Mouse (Mus musculus) embryonic facial prominence, embryonic 14.5 days (tissue): Measurements from ENCODE around the gene Fbxo27. TPM values are rescaled to one million over a fixed set of nuclear protein-coding genes. Genes with fewer than 3 reads are reported as not detected.

Source experiments
- ATAC-seq: fragments of 200-750 bp; cut with Nextera tagmentation; 2 replicates; pipeline ENCODE4 v1.8.0; 2017; ENCODE audit warnings: low read depth, moderate number of reproducible peaks, moderate TSS enrichment
- DNase-seq: peaks from one replicate; pipeline ENCODE4 v3.0.0-alpha.2; 2015; ENCODE audit warnings: low spot score
- H3K27ac ChIP-seq: fragments of 300-500 bp; sonication (generic); replicated peaks from 2 replicates; pipeline ENCODE4 v1.5.1; 2014; ENCODE audit warnings: low read depth, mild to moderate bottlenecking, low read length, moderate library complexity
- H3K27me3 ChIP-seq: fragments of 300-500 bp; sonication (generic); replicated peaks from 2 replicates; pipeline ENCODE4 v1.6.1; 2014; ENCODE audit warnings: low read length; ENCODE audit not compliant: control insufficient read depth, insufficient read depth
- H3K36me3 ChIP-seq: fragments of 300-500 bp; sonication (generic); 2 replicates; pipeline ENCODE4 v1.6.1; 2014; ENCODE audit warnings: low read length, mixed read lengths; ENCODE audit not compliant: control insufficient read depth, insufficient read depth
- H3K4me1 ChIP-seq: fragments of 300-500 bp; sonication (generic); 2 replicates; pipeline ENCODE4 v1.6.1; 2014; ENCODE audit warnings: antibody characterized with exemption, low read length; ENCODE audit not compliant: control insufficient read depth, insufficient read depth
- H3K4me2 ChIP-seq: fragments of 300-500 bp; sonication (generic); 2 replicates; pipeline ENCODE4 v1.6.1; 2014; ENCODE audit warnings: low read depth, mild to moderate bottlenecking, low read length, moderate library complexity, mixed read lengths
- H3K4me3 ChIP-seq: fragments of 300-500 bp; sonication (generic); 2 replicates; pipeline ENCODE4 v1.5.1; 2014; ENCODE audit warnings: low read depth, mild to moderate bottlenecking, low read length
- H3K9ac ChIP-seq: fragments of 300-500 bp; sonication (generic); 2 replicates; pipeline ENCODE4 v1.6.1; 2014; ENCODE audit warnings: low read depth, mild to moderate bottlenecking, low read length, moderate library complexity, mixed read lengths
- H3K9me3 ChIP-seq: fragments of 300-500 bp; sonication (generic); 2 replicates; pipeline ENCODE4 v1.6.1; 2016; ENCODE audit warnings: low read length; ENCODE audit not compliant: control insufficient read depth
- WGBS: fragments of 180-500 bp; shearing (Covaris S2); extraction: QIAGEN DNeasy Blood & Tissue Kit; methylation state at CpG from one replicate; pipeline ENCODE4 v1.1.7; 2014; 5-methylcytosine and 5-hydroxymethylcytosine counted together
- polyA plus RNA-seq: library from polyadenylated mRNA; unstranded; fragments of >200 nt; fragmentation: Nextera tagmentation; extraction: Ambion mirVana; gene quantifications from 2 replicates; pipeline ENCODE4 v1.2.1, GENCODE M21; 2014

The Fbxo27 gene
- polyA plus RNA-seq, 1 experiment from 2014 or later, result 7.1 TPM

DNA sequence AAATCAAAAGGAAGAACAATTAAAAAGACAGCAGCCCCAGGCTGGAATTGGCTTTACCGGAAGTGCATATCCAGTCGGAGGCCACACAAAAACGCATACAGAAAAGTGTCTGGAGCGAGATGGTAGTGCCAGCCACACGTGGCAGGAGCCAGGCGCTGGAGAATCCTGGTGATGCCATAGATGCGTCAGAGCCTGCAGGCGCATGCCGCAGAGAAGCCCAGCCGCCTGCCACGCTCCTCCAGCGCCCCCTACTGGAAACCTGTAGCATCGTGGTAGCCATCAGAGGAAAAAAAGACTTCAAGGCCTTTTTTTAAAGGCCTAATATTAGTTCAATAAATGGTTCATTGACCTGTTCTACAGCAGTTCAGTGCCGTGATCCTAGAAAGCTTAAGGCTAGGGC is 34.0 kb downstream of the Fbxo27 start:
- peak; percentile 63 for ATAC-seq
- WGBS, result 9% methylated on average over 14 of the region's 14 CpGs
- Histone ChIP-seq H3K4me2 (no peak overlapping the region), H3K9me3 (peaks cover 4% of the 10 kb centered on the region), H3K4me1 (no peaks in the 10 kb centered on the region), H3K27me3 (no peaks in the 10 kb centered on the region), H3K36me3 (peaks cover 19% of the 10 kb centered on the region), H3K9ac (no peak overlapping the region), H3K4me3 (no peak overlapping the region), H3K27ac (no peak overlapping the region)
- peak; percentile 87 for DNase-seq

DNA sequence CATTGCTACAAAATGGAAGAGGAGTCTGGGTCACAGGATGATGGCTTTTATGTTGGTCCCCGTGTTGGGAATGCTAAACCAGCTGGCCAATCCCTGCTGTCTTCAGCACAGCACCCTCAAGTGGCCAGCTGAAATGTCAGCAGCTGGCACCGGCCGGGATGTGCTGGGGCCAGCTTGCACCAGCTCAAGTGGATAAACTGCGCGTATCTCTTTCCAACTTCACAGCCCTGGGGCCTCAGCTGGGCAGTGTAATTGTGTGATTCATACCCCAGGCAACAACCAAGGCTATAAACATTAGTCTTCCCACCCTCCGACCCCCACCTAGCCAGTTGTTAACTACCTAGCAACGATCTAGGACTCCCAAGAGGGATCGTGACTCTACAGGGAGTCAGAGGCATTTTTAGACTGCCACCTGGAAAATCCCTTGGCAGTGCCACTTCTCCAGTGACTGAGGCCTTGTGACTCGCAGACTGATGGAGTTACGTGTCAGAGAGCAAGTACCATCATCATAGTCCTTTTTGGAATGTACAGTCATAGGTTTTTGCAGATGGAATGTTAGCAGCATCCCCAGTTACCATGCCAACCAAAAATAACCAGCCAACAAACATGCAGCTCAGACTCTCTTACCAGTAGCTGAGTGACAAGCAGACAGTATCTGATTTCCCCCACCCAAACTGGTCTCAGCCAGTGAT is 35.1 kb downstream of the Fbxo27 start:
- Histone ChIP-seq H3K9me3 (peaks cover 5% of the 10 kb centered on the region), H3K9ac (no peak overlapping the region), H3K4me3 (no peak overlapping the region), H3K36me3 (peaks cover 20% of the 10 kb centered on the region), H3K27me3 (no peaks in the 10 kb centered on the region), H3K4me1 (0 out of 2 replicates have a peak, but pooled peaks cover 5% of the 10 kb centered on the region), H3K27ac (no peak overlapping the region), H3K4me2 (no peak overlapping the region)
- DNase-seq (peak; percentile 22), ATAC-seq (no peak)
- 68% methylated on average over 10 of the region's 10 CpGs for WGBS

DNA sequence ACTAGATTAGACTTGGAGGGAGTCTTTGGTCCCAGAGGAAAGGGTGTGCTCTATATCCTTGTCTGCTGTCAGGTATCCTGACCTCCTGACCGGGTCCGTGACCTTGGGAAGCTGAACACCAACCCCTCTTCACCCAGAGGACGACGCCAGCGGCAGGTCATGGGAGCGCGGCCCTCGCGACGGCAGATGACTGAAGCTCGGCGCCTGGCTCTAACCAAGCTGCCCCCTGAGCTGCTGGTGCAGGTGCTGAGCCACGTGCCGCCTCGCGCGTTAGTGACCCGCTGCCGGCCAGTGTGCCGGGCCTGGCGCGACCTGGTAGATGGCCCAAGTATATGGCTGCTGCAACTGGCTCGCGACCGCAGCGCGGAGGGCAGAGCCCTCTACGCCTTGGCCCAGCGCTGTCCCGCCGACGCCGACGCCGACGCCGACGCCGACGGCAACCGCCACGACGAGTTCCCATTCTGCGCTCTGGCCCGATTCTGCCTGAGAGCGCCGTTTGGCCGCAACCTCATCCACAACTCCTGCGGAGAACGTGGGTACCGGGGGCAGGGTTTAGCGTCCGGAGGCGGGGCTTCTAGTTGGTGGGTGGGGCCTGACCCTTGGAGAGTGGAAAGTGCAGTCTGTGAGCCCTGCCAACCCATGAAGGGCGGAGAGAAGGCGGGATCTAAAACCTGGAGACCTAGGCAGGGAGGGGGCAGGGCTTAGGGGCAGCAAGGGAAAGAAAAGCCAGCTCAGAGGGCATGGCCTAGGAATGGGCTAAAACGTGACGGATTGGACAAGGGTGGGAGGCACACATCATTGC is 39.9 kb downstream of the Fbxo27 start:
- Histone ChIP-seq H3K4me1 (0 out of 2 replicates have a peak, but pooled peaks cover 5% of the 10 kb centered on the region), H3K9me3 (peaks cover 5% of the 10 kb centered on the region), H3K9ac (peak overlapping the region; percentile 59), H3K27ac (no peak overlapping the region), H3K36me3 (peaks cover 35% of the 10 kb centered on the region), H3K4me2 (peak overlapping the region; percentile 74), H3K4me3 (peak overlapping the region; percentile 45), H3K27me3 (no peaks in the 10 kb centered on the region)
- ATAC-seq (peak; percentile 88), DNase-seq (peak; percentile 88)
- WGBS, result 3% methylated on average over 45 of the region's 58 CpGs

DNA sequence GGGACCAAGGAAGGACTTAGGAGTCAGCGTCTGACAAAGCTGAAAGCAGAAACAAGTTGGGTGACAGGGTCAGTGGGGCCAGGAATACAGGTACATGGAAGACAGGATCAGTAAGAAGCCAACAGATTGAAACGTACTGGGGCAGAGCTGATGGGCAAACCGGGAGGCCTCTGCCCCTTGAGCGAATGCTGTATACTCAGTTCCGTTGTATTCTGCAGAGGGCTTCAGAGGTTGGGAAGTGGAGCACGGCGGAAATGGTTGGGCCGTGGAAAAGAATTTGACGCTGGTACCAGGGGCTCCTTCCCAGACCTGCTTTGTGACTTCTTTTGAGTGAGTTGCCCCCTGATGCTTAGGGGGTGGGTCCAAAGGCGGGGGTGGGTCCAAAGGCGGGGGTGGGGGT is 40.6 kb downstream of the Fbxo27 start:
- DNase-seq (no peak), ATAC-seq (no peak)
- 0 out of 2 replicates have a peak, but pooled peaks cover 5% of the 10 kb centered on the region for H3K4me1 ChIP-seq
- no peak overlapping the region; the same call in 1 of the 2 replicates for H3K9ac ChIP-seq
- H3K9me3 ChIP-seq, result peaks cover 5% of the 10 kb centered on the region
- H3K36me3 ChIP-seq, result peaks cover 42% of the 10 kb centered on the region
- 23% methylated on average over 11 of the region's 11 CpGs for WGBS
- peak overlapping the region; percentile 74 for H3K4me2 ChIP-seq
- peak overlapping the region; percentile 45 for H3K4me3 ChIP-seq
- H3K27ac ChIP-seq, result no peak overlapping the region
- H3K27me3 ChIP-seq, result no peaks in the 10 kb centered on the region

DNA sequence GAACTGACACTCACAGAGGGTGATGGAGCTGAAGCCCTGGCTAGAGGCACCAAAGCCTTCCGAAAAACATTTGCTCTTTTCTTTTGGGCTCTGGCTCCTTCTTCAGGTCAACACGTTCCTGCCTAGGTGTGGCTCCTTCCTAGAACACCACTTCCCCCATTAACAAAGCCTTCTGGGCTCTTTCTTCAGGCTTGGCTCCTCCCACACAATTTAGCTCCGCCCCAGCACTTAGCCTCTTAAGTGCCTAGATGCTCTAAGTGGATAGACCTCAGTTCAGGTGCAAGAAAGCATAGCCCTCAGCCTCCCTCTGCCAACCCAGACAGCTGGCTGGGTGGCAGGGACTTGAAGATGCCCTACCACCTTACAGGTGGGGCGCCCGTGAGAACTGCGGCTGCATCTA is 43.1 kb downstream of the Fbxo27 start:
- H3K9ac ChIP-seq, result no peak overlapping the region
- H3K4me3 ChIP-seq, result no peak overlapping the region
- 81% methylated on average over 6 of the region's 6 CpGs for WGBS
- H3K4me1 ChIP-seq, result 0 out of 2 replicates have a peak, but pooled peaks cover 5% of the 10 kb centered on the region
- H3K27me3 ChIP-seq, result no peaks in the 10 kb centered on the region
- no peak overlapping the region for H3K27ac ChIP-seq
- ATAC-seq (no peak), DNase-seq (no peak)
- peaks cover 5% of the 10 kb centered on the region for H3K9me3 ChIP-seq
- no peak overlapping the region for H3K4me2 ChIP-seq
- H3K36me3 ChIP-seq, result peaks cover 42% of the 10 kb centered on the region

DNA sequence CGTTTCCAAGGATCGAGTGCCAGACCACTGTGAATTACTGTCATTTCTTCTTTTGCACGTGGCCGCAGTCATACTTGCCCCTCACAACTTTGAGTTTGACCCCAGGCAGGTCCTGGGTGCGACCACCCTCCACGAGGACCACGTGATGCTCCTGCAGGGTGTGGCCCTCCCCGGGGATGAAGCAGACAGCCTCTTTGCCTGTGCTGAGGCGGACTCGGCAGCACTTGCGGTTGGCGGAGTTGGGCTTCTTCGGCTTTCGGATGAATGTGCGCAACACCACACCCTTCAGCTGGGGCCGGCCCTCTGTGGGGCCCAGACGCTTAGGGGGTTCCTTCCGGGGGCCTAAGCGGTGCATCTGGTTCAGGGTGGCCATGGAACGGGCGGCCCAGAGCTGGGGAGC is 47.2 kb downstream of the Fbxo27 start:
- WGBS, result 95% methylated on average over 21 of the region's 21 CpGs

DNA sequence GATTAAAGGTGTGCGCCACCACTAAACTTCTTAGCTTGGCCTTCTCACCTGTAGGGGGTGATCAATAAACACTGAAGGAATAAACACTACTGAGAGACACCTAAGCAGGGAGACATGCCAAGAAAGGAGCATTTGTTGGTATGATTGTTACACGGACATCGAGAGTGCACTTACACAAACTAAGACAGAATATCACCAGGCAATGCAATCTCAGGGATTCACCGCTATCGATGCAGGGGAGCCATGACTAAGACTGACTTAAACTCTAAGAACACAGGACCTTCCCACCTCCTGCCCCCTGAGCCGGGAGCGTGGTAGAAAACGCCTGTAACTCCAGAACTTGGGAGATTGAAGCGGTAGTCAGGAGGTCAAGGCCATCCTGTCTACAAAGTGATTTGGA is 48.3 kb downstream of the Fbxo27 start:
- peaks cover 38% of the 10 kb centered on the region for H3K36me3 ChIP-seq
- H3K9me3 ChIP-seq, result no peaks in the 10 kb centered on the region
- DNase-seq, result no peak
- ATAC-seq, result no peak
- peak overlapping the region; percentile 81 for H3K9ac ChIP-seq
- 0 out of 2 replicates have a peak, but pooled peaks cover 4% of the 10 kb centered on the region for H3K4me1 ChIP-seq
- H3K27me3 ChIP-seq, result no peaks in the 10 kb centered on the region
- WGBS, result 33% methylated on average over 9 of the region's 9 CpGs
- peak overlapping the region; percentile 59 for H3K4me3 ChIP-seq
- H3K4me2 ChIP-seq, result peak overlapping the region; percentile 90
- H3K27ac ChIP-seq, result peak overlapping the region; percentile 73

More for the DNA sequence above, 47.2 kb downstream of the Fbxo27 start:
- Histone ChIP-seq H3K4me3 (no peak overlapping the region), H3K4me1 (0 out of 2 replicates have a peak, but pooled peaks cover 4% of the 10 kb centered on the region), H3K9me3 (no peaks in the 10 kb centered on the region), H3K27ac (no peak overlapping the region), H3K9ac (no peak overlapping the region), H3K4me2 (no peak overlapping the region), H3K36me3 (peaks cover 31% of the 10 kb centered on the region), H3K27me3 (no peaks in the 10 kb centered on the region)
- ATAC-seq, result no peak
- DNase-seq, result no peak

DNA sequence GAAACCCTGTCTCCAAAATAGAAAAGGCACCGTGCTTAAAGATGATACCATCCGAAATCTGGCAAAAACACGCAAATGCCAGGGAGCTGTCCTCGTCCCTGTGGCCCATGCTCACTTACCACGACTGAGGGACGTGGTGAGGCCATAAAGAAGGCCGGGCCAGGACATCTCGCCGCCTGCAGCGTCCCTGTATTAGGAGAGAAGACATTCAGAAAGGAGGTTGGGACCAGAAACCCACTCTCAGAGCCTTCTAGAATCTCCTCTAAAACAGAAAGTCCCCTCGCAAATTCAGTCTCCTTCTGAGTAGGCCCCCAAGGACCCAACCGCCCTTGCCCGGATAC is 48.7 kb downstream of the Fbxo27 start:
- ATAC-seq, result peak; percentile 7; the same call in 1 of the 2 replicates
- WGBS, result 1% methylated on average over 13 of the region's 13 CpGs
- 0 out of 2 replicates have a peak, but pooled peaks cover 4% of the 10 kb centered on the region for H3K4me1 ChIP-seq

More for the DNA sequence above, 48.7 kb downstream of the Fbxo27 start:
- Histone ChIP-seq H3K4me2 (peak overlapping the region; percentile 90), H3K4me3 (peak overlapping the region; percentile 59), H3K9me3 (no peaks in the 10 kb centered on the region), H3K9ac (peak overlapping the region; percentile 81), H3K27me3 (no peaks in the 10 kb centered on the region), H3K27ac (peak overlapping the region; percentile 73), H3K36me3 (peaks cover 37% of the 10 kb centered on the region)
- DNase-seq, result no peak
